Mouse (Mus musculus): ENCODE results near the gene Hyal2. TPM values are rescaled to one million over a fixed set of nuclear protein-coding genes. Genes with fewer than 3 reads are reported as not detected.

The Hyal2 gene
- polyA plus RNA-seq, 1 experiment from 2014 or later = 88.8 TPM

DNA sequence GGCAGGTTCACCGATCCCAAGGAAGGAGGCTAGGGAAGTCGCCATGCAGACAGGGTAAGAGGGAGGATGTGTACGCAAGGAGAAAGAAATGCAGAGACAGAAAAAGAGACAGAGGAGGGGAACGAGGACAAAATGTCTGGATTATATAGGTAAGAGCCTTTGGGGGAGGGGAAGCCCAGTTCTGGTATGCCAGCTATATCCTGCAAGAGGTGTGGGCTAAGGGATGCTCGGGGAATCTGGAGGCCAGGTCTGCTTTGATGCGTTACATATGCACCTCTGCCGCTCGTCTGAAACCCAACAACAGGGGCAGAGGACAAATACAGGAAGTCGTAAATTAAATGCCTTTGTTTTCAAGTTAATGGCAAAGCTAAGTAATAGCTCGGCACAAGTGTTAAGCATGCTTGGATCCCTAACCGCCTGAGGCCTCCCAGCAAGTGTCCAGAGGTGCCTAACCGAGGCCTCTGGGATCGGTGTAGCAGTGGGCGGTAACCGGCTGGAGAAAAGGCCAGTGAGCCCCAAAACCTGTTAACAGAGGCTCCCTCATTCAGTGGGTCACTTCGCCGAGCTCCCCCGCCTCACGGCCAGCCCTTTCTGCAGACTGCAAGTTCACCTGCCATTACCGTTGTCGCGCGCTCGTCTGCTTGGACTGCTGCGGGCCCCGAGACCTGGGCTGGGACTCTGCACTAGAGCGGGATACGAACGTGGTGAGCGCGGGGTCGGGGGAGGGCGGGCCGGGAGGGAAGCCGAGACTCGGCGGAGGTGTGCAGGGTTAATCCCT lies 14.0 kb upstream of the Hyal2 start:
- peaks cover 15% of the 10 kb centered on the region for H3K36me3 ChIP-seq (ENCODE audit: insufficient read depth, low read length)
- ATAC-seq (replicated peaks; ENCODE audit: low FRiP score, low read depth) (peak; percentile 45), DNase-seq (ENCODE audit: low spot score) (peak; percentile 88)
- H3K9me3 ChIP-seq (replicated peaks; ENCODE audit: low read length) = no peaks in the 10 kb centered on the region
- no peaks in the 10 kb centered on the region for H3K27me3 ChIP-seq (ENCODE audit: insufficient read depth, low read length)
- peak overlapping the region; percentile 75 for H3K4me2 ChIP-seq (ENCODE audit: low read length)
- WGBS = 2% methylated on average over 37 of the region's 37 CpGs
- peak overlapping the region; percentile 59 for H3K9ac ChIP-seq (ENCODE audit: low read depth, low read length)
- H3K4me1 ChIP-seq (replicated peaks; ENCODE audit: insufficient read depth, low read length) = peaks cover 49% of the 10 kb centered on the region
- no peak for TF ChIP-seq CTCF (IDR thresholded peaks at IDR 0.05; ENCODE audit: low read depth)
- peak overlapping the region; percentile 38 for H3K4me3 ChIP-seq (replicated peaks; ENCODE audit: low read depth, low read length)
- peak overlapping the region; percentile 97 for H3K27ac ChIP-seq

DNA sequence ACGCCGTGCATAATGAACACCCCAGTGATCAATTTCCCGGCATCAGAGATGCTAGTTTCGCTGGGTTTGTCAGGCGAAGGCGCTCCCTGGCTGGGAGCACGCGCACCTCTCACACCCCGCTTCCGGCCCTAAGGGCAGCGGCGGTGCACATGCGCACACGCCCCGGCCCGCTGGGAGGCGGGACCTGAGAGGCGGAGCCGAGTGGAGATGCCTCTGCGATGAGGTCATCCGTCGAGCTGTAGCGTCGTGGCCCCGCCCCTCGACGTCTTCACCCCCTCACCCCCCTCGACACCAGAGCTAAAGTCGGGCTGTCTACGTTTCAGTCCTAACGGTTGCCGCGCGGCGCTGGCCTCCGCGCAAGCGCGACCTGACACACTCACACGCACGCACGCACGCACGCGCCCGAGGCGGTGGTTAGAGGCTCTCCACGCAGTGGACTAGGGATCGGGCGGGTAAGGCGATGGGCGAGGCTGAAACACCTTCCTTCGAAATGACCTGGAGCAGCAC lies 13.4 kb upstream of the Hyal2 start:
- Histone ChIP-seq H3K36me3 (ENCODE audit: insufficient read depth, low read length) (peaks cover 21% of the 10 kb centered on the region), H3K9ac (ENCODE audit: low read depth, low read length) (peak overlapping the region; percentile 79), H3K27me3 (ENCODE audit: insufficient read depth, low read length) (no peaks in the 10 kb centered on the region), H3K4me2 (ENCODE audit: low read length) (peak overlapping the region; percentile 83), H3K4me1 (replicated peaks; ENCODE audit: insufficient read depth, low read length) (peaks cover 49% of the 10 kb centered on the region), H3K27ac (peak overlapping the region; percentile 97), H3K9me3 (replicated peaks; ENCODE audit: low read length) (no peaks in the 10 kb centered on the region), H3K4me3 (replicated peaks; ENCODE audit: low read depth, low read length) (peak overlapping the region; percentile 70)
- ATAC-seq (replicated peaks; ENCODE audit: low FRiP score, low read depth) = peak; percentile 87
- DNase-seq (ENCODE audit: low spot score) = peak; percentile 98
- peak; percentile 39; the same call in 1 of the 2 replicates for TF ChIP-seq CTCF (IDR thresholded peaks at IDR 0.05; ENCODE audit: low read depth)
- WGBS = under 1% methylated on average over 53 of the region's 53 CpGs

- Histone ChIP-seq H3K36me3 (ENCODE audit: insufficient read depth, low read length) (peaks cover 27% of the 10 kb centered on the region), H3K4me3 (replicated peaks; ENCODE audit: low read depth, low read length) (peak overlapping the region; percentile 70), H3K4me1 (replicated peaks; ENCODE audit: insufficient read depth, low read length) (peaks cover 49% of the 10 kb centered on the region), H3K27me3 (ENCODE audit: insufficient read depth, low read length) (no peaks in the 10 kb centered on the region), H3K9me3 (replicated peaks; ENCODE audit: low read length) (no peaks in the 10 kb centered on the region), H3K27ac (peak overlapping the region; percentile 97), H3K4me2 (ENCODE audit: low read length) (peak overlapping the region; percentile 83), H3K9ac (ENCODE audit: low read depth, low read length) (peak overlapping the region; percentile 79)
- DNase-seq (ENCODE audit: low spot score) (peak; percentile 94), ATAC-seq (replicated peaks; ENCODE audit: low FRiP score, low read depth) (peak; percentile 13)
- 2% methylated on average over 23 of the region's 23 CpGs for WGBS
- no peak for TF ChIP-seq CTCF (IDR thresholded peaks at IDR 0.05; ENCODE audit: low read depth)
These were observed 12.7 kb upstream of the Hyal2 start for GRCm38 (mm10) chr9:107555031-107555457.

- Histone ChIP-seq H3K4me2 (ENCODE audit: low read length) (peak overlapping the region; percentile 83), H3K27ac (peak overlapping the region; percentile 97), H3K9ac (ENCODE audit: low read depth, low read length) (peak overlapping the region; percentile 79; the same call in 1 of the 2 replicates), H3K36me3 (ENCODE audit: insufficient read depth, low read length) (peaks cover 34% of the 10 kb centered on the region), H3K4me1 (replicated peaks; ENCODE audit: insufficient read depth, low read length) (peaks cover 48% of the 10 kb centered on the region), H3K9me3 (replicated peaks; ENCODE audit: low read length) (no peaks in the 10 kb centered on the region), H3K27me3 (ENCODE audit: insufficient read depth, low read length) (no peaks in the 10 kb centered on the region), H3K4me3 (replicated peaks; ENCODE audit: low read depth, low read length) (peak overlapping the region; percentile 70)
- no peak for ATAC-seq (replicated peaks; ENCODE audit: low FRiP score, low read depth)
- no peak for DNase-seq (ENCODE audit: low spot score)
- TF ChIP-seq CTCF (IDR thresholded peaks at IDR 0.05; ENCODE audit: low read depth) = no peak
- WGBS = 23% methylated on average over 2 of the region's 2 CpGs
These were observed 12.0 kb upstream of the Hyal2 start for GRCm38 (mm10) chr9:107555701-107556100.

DNA sequence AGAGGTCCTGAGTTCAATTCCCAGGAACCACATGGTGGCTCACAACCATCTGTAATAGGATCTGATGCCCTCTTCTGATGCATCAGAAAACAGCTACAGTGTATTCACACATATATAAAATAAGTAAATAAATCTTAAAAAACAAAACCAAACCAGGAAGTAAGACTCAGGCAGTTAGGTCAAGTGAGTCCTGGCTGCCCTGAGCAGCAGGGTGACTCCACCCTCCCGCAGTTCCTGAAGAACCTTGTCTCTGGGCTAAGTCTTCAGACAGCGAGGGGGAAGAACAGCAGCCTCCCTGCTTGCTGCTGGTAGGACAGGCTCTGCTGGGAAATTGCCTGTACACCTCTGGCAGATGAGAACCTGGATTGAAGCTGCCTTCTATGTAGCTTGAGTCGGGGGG lies 11.4 kb upstream of the Hyal2 start:
- no peak overlapping the region for H3K27ac ChIP-seq
- no peak for ATAC-seq (replicated peaks; ENCODE audit: low FRiP score, low read depth)
- no peak for TF ChIP-seq CTCF (IDR thresholded peaks at IDR 0.05; ENCODE audit: low read depth)

DNA sequence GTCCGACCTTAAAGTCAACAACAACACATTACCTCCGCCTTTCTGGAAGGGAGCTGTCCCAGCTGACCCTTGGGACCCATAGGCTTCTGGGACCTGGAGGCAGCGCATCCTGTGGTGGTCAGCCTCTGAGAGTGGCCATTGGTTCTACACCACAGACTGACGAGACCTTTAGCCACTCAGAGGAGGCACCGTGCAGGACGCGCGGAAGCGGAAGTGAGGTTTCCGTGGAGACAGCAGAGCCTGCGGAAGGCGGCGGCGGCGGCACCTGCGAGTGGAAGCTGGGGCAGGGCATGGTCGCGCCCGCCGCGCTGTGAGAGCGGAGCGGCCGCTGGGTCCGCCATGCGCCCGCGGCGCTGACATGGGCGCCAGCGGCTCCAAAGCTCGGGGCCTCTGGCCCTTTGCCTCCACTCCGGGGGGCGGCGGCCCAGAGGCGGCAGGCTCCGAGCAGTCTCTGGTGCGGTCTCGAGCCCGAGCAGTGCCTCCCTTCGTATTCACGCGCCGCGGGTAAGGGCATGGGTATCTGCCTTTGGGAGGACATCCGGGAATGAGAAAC lies 4.6 kb upstream of the Hyal2 start, which contains the start of gene Tusc2:
Gene Tusc2, plus strand, starts transcription at position 227 of the 553 bp plus-strand sequence.
- Histone ChIP-seq H3K27me3 (ENCODE audit: insufficient read depth, low read length) (no peaks in the 10 kb centered on the region), H3K4me3 (replicated peaks; ENCODE audit: low read depth, low read length) (peak within 1 kb of the TSS; percentile 63), H3K27ac (peak within 1 kb of the TSS; percentile 76), H3K9me3 (replicated peaks; ENCODE audit: low read length) (no peaks in the 10 kb centered on the region), H3K9ac (ENCODE audit: low read depth, low read length) (peak within 1 kb of the TSS; percentile 73), H3K36me3 (ENCODE audit: insufficient read depth, low read length) (peaks cover 42% of the 10 kb centered on the region), H3K4me1 (replicated peaks; ENCODE audit: insufficient read depth, low read length) (peaks cover 16% of the 10 kb centered on the region; the same call in 1 of the 2 replicates), H3K4me2 (ENCODE audit: low read length) (peak within 1 kb of the TSS; percentile 87)
- DNase-seq (ENCODE audit: low spot score) = peak; percentile 97
- under 1% methylated on average over 46 of the region's 46 CpGs for WGBS
- peak; percentile 92 for ATAC-seq (replicated peaks; ENCODE audit: low FRiP score, low read depth)
- no peak for TF ChIP-seq CTCF (IDR thresholded peaks at IDR 0.05; ENCODE audit: low read depth)

More for the DNA sequence above, 11.4 kb upstream of the Hyal2 start:
- Histone ChIP-seq H3K27me3 (ENCODE audit: insufficient read depth, low read length) (no peaks in the 10 kb centered on the region), H3K4me3 (replicated peaks; ENCODE audit: low read depth, low read length) (peak overlapping the region; percentile 70; the same call in 1 of the 2 replicates), H3K9ac (ENCODE audit: low read depth, low read length) (peak overlapping the region; percentile 79; the same call in 1 of the 2 replicates), H3K36me3 (ENCODE audit: insufficient read depth, low read length) (peaks cover 40% of the 10 kb centered on the region), H3K9me3 (replicated peaks; ENCODE audit: low read length) (no peaks in the 10 kb centered on the region), H3K4me1 (replicated peaks; ENCODE audit: insufficient read depth, low read length) (peaks cover 41% of the 10 kb centered on the region), H3K4me2 (ENCODE audit: low read length) (peak overlapping the region; percentile 83)
- WGBS = 56% methylated on average over 3 of the region's 3 CpGs
- no peak for DNase-seq (ENCODE audit: low spot score)
